Mouse (Mus musculus) heart, adult 10 weeks (tissue): Measurements from ENCODE around the gene Kcnb1. TPM values are rescaled to one million over a fixed set of nuclear protein-coding genes. Genes with fewer than 3 reads are reported as not detected.

Experiments
- polyA plus RNA-seq: library from polyadenylated mRNA; stranded (reverse); fragments of 350-450 nt; fragmentation: Illumina TruSeq; extraction: RNeasy Lipid Tissue Mini Kit (QIAGEN cat#74804); gene quantifications from one replicate; pipeline ENCODE4 v1.2.3, GENCODE M21; 2014; ENCODE audit warnings: low read depth, low replicate concordance

The Kcnb1 gene
- polyA plus RNA-seq = 15.3 TPM

GRCm38 (mm10) chr2:167190076-167190399 lies at the start of gene Kcnb1:
Kcnb1 (minus strand) TSS chr2:167190155.

GRCm38 (mm10) chr2:167062965-167063880 lies 126.7 kb downstream of the Kcnb1 start, which contains the start of gene Znfx1:
Znfx1 (minus strand) TSS chr2:167063015.

Other genes with a start within 250 kb of the Kcnb1 start
- 41.4 TPM for gene Stau1, start 193.9 kb downstream of the Kcnb1 start, polyA plus RNA-seq
- 14.8 TPM for gene Ddx27, start 175.0 kb downstream of the Kcnb1 start, polyA plus RNA-seq
- gene Znfx1, start 127.1 kb downstream of the Kcnb1 start, polyA plus RNA-seq = 25.5 TPM
- gene Ptgis, start 50.4 kb upstream of the Kcnb1 start, polyA plus RNA-seq = 16.4 TPM
- 8.2 TPM for gene B4galt5, start 159.0 kb upstream of the Kcnb1 start, polyA plus RNA-seq
- 22.8 TPM for gene Slc9a8, start 231.6 kb upstream of the Kcnb1 start, polyA plus RNA-seq